Mouse (Mus musculus) lung, adult 18-20 months (tissue): ENCODE measurements at regions not wholly inside any gene's neighbourhood (a gene's known extent, or its start where the extent isn't known, plus 50 kb on each side); places are given as distances from the start of the nearest gene placed in this dataset.
A peak's percentile ranks its signal among the peaks of the same experiment; 100 is the strongest.
"Not testable (repeated sequence)": the region's sequence is repeated elsewhere in the genome, so short reads cannot be mapped to it uniquely, and the experiment has no call there.

Experiments used
- DNase-seq, 2 experiments: peaks; one replicate each; pipeline ENCODE4 v3.0.0; 2022; ENCODE audit warnings: mixed read lengths in 2 of 2

DNA sequence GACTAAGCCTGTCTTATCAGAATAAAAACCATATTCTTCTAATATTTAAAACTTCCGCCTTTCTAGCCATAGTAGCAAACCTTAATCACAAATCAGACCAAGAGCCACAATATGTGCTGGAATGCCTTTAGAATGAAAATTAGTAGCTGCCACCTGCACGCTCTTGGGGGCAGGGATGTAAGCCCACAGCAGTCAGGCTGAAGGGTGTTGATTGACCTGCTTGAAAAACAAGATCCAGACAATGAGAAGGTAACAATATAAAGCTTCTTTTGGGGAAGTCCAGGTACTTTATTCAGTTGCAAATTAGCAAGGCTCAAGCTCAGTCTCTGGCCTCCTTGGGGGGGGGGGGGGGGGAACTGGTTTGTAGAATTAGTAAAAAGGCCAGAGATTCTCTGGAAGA lies 222.3 kb upstream of the Ell2 start:
- DNase-seq = not testable (repeated sequence)

DNA sequence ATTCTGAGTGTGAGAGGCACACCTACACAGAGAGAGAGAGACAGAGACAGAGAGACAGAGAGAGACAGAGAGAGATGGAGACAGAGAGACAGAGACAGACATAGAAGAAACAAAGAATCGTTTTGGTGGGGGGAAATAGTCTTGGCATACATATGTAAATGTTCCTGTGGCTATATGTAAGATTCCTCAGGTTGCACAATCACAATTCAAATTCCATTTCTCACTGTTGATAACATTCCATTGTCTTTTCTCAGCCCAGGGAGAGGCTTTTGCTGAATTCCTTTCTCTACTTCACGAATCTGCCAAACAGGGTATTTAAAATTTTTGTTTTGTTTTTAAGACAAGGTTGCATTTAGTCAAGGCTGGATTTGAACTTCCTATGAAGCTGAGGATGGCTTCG lies 205.0 kb upstream of the Ell2 start:
- no peak for DNase-seq

DNA sequence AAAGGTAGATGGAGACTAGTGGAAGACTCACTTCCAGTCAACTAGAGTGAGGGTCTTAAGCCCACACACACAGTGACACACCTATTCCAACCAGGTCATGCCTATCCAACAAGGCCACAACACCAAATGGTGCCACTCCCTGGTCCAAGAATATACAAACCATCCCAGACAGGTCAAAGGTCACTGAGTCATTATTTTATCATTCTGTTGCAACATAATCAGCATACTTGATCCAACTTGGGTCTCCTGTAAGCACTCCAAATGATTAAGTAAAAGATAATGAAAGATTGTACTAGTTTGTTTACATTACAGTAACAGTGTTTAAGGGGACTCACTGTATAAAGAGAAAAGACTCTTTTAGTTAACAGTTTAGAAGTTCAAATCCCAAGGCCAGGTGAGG lies 203.2 kb upstream of the Ell2 start:
- no peak for DNase-seq

DNA sequence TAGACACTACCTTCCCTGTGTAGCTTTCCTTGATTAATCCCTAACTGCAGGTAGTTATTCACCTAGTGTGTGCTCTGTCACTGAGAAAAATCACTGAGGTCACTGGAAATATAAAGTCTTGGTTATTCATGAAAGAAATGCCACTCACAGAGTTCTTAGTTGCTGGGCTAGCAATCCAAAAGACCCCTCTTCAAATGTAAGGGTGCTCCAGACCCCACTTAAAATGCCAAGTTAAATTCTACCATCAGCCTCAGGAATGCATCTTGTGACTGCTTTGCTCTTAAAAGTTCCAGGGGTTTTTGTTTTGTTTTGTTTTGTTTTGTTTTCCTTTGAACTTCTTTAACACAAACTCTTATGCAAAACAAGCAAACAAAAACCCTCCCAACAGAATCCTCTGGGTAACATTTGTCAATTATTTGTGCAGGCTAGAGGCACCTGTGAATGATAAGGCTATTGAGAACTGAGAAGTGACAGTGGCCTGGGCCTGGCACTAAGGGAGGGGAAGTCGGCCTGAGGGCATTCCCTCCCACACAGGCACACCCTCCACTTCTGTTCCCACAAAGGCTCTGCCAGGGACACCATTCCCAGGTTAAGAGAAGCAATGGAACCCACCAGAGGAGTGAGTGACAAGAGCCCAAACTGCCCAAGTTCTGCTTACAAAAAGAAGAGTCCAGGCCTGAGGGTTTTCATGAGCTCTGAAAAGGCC lies 192.1 kb upstream of the Ell2 start:
- peak; percentile 31 to 49 for DNase-seq

DNA sequence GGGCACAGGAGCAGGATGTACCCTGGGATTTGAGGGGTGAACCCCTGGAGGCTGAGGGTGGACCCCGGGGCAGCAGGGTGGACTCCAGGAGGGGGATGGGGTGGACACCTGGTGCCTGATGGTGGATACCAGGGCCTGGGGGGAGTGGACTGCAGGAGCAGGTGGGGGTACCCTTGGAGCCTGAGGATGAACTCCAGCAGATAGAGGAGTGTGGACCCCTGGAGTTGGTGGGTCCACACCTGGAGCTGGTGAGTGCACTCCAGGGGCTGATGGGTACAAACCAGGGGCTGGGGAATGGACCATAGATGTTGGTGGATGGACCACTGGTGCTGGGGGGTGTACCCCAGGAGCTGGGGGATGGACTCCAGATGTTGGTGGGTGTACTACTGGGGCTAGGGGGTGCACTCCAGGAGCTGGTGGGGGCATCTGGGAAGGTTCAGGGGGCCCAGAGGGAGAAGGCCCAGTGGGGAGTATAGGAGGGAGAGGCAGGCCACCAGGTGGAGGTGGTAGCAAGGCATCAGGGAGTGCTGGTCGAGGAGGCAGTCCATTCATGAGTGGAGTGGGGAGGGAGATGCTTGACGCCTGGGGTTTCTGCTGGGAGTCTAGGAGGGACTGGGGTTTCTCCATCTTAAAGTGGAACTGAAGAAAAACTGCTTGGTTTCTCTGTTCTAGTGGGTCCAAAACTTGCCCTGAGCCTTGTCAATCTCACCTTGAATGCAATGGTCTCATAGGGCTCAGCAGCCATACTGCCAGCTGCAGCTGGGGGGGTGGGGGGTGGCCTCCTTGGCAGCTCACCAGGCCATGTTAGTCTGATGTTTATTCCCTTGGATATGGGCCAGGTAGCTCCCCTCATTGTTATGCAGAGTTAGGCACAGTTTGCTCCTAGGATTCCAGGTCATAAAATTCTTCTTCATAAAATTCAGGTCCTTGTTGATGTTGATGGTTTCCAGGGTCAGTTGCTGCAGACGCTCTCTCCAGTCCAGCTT lies 183.0 kb upstream of the Ell2 start:
- no peak for DNase-seq

DNA sequence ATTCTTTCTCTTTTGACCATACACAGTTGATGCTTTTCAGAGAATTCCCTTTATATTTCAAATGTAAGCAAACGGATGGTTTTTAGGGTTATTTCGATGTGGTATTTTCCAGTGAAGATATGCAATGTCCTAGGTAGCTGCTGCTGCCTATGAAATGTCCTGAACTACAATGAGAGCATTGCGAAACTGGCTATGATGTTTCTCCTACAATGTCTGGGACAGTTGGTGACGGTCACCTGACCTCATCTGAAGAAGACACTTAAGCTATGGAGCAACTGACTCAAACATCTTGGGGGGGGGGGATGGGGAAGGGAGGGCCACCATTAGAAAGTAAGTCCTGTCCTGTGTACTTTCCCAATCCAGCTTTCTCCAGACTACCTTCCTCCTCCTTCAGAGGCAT lies 182.1 kb upstream of the Ell2 start:
- no peak for DNase-seq

DNA sequence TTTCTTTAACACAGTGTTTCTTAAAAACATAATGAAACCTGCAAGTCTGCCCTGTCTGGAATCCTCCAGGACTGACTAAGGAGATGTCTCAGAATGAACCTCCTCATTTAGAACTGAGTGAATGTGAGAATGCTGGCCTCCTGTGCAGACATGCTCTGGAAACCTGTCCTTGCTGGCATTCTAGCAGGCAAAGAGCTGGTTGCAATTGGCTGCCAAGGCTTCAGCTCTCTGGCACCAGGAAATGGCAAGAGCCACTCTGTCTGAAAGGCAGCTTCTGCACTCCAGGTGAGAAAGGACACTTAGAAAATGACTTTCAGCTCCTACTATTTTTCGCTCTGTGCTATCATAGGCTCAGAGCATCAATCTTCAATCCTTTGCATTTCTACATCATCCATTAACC lies 175.0 kb upstream of the Ell2 start:
- no peak for DNase-seq

DNA sequence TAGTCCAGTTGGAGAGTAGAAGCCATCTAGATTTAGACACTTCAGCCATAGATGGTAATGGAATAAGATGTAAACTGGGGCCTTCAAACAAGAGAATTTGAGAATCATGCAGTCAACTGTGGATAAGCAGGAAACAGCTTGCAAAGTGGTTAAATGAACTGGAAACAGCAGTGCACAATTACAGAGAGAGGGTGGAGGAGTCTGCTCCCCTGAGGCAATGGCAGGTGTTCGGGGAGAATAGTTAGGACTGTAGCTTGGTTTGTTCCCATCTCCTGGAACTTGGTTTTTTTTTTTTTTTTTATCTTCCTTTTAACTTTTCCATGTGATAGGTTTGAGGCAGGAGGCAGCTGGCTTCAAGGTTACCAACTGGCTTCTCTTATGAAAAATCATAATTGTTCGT lies 165.1 kb upstream of the Ell2 start:
- DNase-seq = no peak

DNA sequence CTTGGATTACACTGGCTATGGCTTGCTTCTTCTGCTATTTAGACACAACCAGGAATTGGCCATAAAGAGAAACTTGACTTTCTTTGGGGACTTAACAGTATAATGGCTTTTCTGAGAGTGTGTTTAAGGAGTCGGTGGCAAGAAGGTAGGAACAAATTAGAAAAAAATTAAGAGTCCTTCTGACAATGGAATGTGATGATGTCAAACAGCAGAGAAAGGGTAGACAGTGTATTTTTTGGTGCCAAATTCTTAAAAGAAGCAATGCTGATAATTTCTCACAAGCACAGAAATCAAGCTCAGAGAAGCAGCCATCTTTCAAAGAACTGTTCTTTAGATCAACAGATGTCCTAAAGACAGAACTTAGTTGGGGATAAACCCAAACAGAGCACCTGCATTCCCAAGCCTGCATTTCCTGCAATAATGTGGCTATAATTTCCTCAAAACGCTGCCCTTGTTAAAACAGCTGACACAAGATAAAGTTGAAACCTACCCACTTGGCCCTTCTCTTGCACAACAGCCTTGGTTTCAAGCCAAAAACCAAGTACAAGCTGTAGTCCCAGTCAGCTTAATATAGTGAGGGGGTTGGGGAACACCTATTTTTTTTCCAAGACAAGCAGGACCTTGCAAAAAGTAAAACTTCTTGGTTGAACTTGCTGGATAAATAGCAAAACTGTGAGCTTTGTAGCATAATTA lies 164.2 kb upstream of the Ell2 start:
- peak; percentile 76 to 81 for DNase-seq

DNA sequence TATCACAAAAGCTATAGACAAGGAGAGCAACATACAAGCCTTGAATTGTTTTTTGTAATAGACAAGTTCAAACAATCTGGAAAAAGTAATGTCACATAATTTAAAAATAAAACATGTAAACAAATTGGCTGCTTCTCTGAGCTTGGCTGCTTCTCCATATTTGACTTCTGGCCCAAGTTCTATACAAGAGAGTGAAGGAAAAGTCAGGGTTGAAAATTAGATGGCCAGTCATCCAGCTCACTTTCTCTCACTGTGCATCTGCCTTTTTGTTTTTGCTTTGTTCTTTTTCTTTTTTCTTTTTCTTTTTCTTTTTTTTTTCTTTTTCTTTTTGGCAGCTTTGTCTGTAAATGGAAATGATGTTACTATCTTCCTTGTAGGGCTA lies 163.6 kb upstream of the Ell2 start:
- no peak for DNase-seq

DNA sequence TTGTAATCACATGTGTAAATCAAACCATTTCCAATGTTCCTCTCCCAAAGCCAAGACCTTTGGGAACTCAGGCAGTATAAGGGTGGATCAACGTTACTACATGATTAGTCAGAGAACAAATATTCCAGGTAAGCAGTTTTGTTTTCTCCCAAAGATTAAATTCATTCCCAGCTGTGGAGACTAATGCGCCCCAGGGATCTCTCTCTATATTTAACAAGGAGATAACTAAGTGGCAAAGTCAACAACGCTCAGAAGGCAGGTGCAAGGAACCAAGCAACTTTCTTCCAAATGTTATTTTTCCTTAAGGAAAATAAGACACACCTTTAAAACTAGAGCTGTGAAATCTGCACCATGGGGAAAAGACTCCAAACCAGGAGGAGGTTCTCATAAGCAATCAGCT lies 163.0 kb upstream of the Ell2 start:
- no peak for DNase-seq

DNA sequence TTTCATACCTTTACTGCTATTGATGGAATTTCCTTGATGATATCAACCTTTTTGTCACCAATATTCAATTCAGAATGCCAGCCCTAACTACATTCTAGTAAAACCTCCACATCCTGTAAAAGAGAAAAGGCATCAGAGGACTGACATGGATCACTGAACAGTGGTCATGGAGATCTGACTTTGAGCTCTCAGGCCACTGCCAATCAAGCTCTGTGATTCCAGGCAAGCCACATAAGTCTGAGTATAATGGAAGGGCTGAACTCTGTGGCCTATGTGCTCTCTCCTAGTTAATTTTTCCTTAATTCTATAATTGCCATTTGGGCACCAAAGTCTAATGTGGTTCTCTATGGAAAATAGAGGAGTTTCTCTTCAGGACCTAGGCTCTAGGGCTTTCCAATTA lies 161.8 kb upstream of the Ell2 start:
- DNase-seq = no peak

DNA sequence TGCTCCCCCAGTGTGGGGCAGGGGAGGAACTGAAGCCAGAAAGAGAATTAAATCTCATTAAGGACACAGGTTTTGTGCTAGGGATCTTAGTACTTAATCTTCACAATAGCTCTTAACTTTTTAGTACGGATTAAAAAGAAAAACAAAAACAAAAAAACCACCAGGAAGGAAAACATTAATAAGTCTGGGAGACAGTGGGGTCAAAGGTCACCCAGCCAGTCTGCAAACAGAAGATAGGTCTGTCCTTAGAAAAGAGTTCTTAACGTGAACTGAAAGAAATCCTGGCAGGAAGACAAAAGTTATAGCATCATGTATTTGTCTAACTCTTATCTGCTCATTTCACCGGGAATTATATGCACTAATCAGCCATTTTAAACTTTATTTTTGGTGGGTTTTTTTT lies 158.8 kb upstream of the Ell2 start:
- DNase-seq = no peak

DNA sequence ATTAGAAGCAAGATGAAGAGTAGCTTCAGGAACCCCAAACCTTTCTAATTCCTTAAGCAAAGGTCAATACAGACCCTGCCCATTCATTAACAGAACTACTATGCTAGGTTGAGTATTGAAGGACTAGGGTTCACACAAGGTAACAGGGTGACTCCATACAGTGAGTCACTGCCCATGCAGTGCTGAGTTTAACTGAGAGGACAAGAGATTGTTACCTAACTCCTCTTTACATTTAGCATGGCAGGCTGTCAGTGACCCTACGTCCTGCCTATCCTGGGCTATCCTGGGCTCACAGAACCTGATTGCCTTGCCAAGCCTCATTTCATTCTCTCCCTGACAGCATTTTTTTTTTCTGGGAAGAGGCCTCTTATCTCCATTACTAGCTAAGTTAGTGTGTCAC lies 127.6 kb upstream of the Ell2 start:
- no peak for DNase-seq

DNA sequence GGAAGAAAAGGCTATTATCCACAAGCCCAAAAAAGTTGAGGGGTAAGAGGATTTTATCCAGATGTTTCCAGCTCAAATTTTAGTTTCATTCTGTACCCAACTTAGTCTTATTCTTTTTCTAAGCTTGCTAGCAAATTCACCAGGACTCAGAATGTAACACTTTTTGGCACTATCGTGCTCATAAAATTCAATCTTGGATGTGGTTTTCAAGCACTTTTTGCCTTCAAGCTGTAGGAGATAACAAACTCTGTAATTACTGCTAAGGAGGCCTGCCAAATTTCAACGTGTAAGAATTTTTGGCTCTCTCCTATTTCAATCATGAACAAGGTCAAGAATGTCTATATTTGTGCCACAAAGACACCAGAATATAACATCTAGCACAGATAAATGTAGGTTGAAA lies 115.7 kb upstream of the Ell2 start:
- DNase-seq = no peak

DNA sequence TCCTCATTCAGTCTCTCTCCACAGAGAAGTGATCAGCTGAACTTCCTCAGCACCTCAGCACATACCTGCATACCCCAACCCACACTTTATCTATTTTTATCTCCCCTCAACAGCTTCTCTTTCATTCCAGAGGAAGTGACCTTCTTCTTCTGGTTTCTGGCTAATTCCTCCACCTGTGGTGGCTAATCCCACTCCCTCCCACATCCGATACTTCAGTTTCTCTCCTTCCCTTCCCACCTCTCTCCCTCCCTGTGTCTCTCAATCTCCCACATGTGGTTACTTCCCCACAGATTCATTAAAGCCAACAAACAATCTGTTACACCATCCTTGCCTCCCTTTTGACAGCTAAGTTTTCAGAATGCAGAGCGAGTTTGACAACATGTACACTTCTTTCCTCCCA lies 109.7 kb upstream of the Ell2 start:
- no peak for DNase-seq

DNA sequence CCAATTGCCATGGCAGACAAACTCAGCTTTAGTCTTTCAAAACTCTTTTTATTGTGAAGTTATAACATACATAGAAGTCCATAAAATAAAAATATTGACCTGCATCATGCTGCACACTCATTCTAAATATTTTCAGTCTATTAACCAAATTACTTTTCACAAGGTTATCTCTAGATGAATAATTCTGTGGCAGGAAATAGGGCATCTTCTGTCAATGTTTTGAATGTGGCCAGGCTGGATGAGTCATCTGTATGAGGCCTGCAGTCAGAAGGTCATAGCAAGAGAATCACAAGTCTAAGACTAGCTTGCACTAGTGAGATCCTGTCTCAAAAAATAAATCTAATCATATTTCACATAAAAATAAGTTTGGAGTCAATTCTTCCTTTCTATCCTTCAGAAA lies 108.4 kb upstream of the Ell2 start:
- DNase-seq = no peak

DNA sequence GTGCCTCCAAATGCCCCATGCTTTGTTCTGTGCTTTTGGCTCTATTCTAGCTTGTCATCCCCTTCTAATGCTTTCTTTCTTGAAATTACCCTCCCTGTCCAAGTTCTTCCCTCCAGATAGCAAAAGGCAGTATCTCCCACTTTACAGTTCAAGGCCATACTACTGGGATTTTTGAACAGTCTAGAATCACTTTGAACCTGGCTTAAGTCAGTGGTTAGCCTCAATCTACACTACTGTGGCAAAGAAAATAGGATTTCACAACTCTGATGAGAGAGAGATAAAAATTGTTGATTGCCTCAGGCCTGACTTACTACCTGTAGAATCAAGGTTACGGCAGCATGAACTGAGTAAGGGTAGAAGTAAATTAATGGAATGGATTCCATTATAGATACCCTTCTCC lies 107.9 kb upstream of the Ell2 start:
- no peak for DNase-seq

DNA sequence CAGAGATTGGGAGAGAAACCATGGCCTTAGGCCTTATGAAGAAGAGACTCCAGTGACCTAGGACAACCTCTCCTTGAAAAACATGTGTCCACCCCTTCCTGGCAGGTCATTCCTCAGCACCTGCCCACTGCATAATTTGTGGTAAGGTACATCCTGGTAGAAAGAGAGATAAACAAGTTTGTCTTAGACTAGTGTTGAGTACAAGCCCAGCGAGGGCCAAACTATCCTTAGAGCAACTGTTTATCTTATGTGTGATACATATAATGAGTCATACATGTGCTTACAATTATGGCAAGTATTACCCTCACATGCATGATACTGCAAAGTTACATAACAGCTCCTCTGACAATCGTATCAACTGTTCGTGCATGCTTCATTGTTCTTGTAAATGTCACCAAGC lies 83.3 kb upstream of the Ell2 start:
- DNase-seq = no peak

DNA sequence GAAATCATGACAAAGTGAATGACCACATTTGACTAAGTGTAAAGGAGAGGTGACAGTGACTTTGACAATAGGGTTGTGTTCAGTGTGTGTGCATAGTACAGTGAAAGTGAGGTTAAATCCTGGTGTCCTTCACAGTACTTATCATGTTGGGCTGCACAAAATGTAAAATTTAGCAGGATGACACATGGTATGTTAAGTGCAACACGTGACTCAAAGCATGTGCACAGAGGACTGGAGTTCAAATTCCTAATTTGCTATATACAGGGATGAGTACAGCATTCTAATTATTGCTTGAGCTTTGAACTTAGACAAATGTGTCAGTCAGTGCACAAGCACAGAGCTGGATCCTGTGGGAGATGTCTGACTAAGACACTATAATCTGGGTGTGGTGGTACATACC lies 79.2 kb upstream of the Ell2 start:
- DNase-seq = no peak

DNA sequence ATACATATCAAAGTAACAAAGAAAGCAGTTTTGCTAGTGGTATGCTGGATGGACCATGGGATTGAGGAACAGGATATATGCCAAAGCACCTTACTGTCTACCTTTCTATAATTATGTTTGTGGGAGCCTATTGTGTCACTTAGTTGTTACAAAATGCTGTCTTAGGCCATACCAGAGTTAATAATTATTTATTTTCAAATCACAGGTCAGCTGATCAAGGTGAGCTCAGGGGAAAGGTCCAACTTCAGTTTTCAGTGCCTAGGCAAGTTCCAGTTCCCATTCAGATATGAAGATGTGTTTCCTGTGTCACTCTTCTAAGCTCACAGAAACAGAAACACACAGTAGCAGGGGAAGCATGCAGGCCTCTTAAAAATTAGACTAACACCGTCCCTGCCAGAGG lies 75.5 kb upstream of the Ell2 start:
- no peak for DNase-seq

DNA sequence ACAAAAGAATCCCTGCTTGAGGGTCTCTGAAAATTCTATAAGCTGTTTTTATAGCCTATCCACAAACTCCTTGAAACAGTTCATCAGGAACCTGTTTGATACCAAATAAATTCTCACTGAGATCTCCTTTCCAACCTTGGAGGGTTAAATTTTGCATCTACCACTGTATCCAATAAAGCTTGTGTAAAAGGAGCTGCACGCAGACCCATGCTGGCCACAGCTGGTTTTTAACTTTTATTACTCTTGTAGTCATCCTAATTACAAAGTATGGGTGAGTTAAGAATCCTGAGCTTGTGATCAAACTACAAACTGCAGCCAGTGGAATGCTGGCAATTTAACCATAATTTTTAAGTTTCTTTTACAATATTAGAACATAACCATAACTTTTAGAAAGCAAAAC lies 59.0 kb upstream of the Ell2 start:
- no peak for DNase-seq

DNA sequence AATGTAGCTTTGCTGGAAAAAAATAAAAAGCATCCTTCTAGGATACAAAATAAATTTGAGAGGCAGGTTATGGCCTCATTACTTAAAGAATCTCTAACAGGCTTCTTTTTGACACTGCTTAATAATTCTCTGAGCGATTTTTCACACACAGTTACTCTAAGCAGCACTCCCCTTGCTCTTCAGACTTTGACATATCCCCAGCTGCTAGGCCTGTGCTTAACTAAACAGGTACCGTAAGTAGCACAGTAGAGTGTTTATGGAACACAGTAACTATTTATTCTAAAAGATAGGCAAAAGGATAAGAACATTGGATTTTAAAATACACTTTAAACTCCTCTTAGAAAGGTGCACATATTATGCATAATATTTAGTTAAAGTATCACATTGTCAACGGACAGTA lies 54.6 kb upstream of the Ell2 start:
- DNase-seq = no peak

DNA sequence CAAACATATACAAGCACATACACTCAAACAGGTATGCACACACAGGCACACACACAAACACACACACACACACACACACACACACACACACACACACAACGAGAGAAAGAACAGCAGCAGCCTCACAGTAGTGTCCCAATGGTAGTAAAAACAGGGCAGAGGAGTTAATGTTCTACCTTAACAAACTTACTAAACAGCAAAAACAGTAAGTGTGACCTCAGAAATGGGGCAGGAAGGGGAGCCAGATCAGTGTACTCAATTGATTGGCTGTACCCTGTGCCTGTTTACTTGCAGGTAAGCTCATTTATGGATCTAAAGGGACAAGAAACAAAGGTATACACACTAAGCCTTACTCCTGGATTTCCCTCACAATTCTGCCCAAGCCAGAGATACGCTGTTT lies 53.6 kb upstream of the Ell2 start:
- no peak for DNase-seq
